10 mouse cellular contexts compared by ENCODE assay signal in the genomic region with DNA sequence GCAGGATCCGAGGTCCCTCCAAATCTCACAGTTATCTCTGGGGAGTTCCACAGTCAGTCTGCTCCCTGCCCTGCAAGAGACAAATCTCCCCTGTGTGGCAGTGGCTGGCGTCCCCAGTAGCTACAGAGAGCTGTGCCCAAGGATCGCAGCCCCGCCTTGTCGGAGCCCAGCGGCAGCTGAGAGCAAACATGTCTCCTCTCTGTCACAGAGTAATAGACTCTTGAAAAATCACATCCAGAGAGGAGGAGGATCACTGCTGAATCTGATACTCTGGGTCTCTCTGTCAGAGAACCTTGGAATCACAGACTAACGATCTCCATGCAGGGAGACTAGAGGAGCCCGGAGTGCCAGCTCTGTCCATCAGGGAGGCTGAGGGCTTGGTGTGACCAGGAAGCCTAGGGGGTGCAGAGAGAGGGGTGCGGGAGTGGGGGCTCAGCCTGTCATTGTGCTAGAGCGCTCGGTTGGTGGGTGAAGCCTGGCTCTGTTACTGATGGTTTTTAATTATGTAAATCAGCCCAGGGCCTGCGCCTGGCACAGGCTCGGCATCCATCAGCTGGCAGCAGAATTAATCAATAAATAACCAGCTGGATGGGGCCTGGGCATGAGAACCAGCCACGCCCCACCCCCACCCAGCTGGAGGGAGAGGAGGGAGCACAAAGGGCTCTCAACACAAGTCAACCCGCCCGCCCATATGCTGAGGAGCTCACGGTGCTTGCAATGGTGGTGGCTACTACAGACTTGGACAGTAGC. TPM values are rescaled to one million over a fixed set of nuclear protein-coding genes. Genes with fewer than 3 reads are reported as not detected.
A peak's percentile ranks its signal among the peaks of the same experiment; 100 is the strongest.
DNase-seq lines count a peak whose midpoint lies in the region; ATAC-seq and TF ChIP-seq lines count a peak whose summit lies in the region.
"Had no signal": no experiment of that assay in that cellular context is flagged by ENCODE, and none has a peak within 500 bp of the region (broad histone marks: within the 10 kb centered on the region; RNA-seq: fewer than 3 reads in every experiment).

No protein-coding gene starts in this region.

- DNase-seq in layer of hippocampus, adult 11-12 months (ENCODE audit: low spot score) = peak; percentile 58
- no peak for DNase-seq in layer of hippocampus, postnatal 25 days (ENCODE audit: extremely low spot score in 1 of 2, low spot score in 1 of 2)
- peak; percentile 59 for DNase-seq in hindbrain, embryonic 11.5 days (ENCODE audit: low spot score)
- peak; percentile 64 for DNase-seq in kidney, postnatal 0 days (ENCODE audit: low spot score)
- DNase-seq in adipocyte (ENCODE audit: low spot score) = no peak
- no peak for DNase-seq in adrenal gland, postnatal 25 days
- no peak for DNase-seq in gastrocnemius, adult 8-10 months (ENCODE audit: low spot score in 2 of 2)

- H3K4me3 ChIP-seq in hindbrain, embryonic 11.5 days (ENCODE audit: low read depth, low read length) = no peak overlapping the region
- no peak overlapping the region for H3K4me3 ChIP-seq in kidney, postnatal 0 days (replicated peaks; ENCODE audit: low read depth, low read length)
- H3K4me3 ChIP-seq in neural tube, embryonic 13.5 days = no peak overlapping the region
- H3K4me3 ChIP-seq: limb, embryonic 15.5 days had no signal

- peak overlapping the region; percentile 5; the same call in 1 of the 2 replicates for H3K9ac ChIP-seq in hindbrain, embryonic 11.5 days (ENCODE audit: low read depth, low read length)
- H3K9ac ChIP-seq in kidney, postnatal 0 days (ENCODE audit: low read depth, low read length) = no peak overlapping the region
- H3K9ac ChIP-seq in neural tube, embryonic 13.5 days = peak overlapping the region; percentile 46
- H3K9ac ChIP-seq: limb, embryonic 15.5 days had no signal

- no peak overlapping the region for H3K4me2 ChIP-seq in hindbrain, embryonic 11.5 days (replicated peaks; ENCODE audit: low read depth, low read length)
- no peak overlapping the region for H3K4me2 ChIP-seq in kidney, postnatal 0 days (ENCODE audit: low read length)
- peak overlapping the region; percentile 30 for H3K4me2 ChIP-seq in neural tube, embryonic 13.5 days
- H3K4me2 ChIP-seq: limb, embryonic 15.5 days had no signal

- H3K9me3 ChIP-seq in hindbrain, embryonic 11.5 days (ENCODE audit: control insufficient read depth, low read length) = no peaks in the 10 kb centered on the region
- no peaks in the 10 kb centered on the region for H3K9me3 ChIP-seq in kidney, postnatal 0 days (replicated peaks; ENCODE audit: low read length)
- H3K9me3 ChIP-seq in neural tube, embryonic 13.5 days = no peaks in the 10 kb centered on the region
- H3K9me3 ChIP-seq: limb, embryonic 15.5 days had no signal

- no peaks in the 10 kb centered on the region for H3K4me1 ChIP-seq in hindbrain, embryonic 11.5 days (replicated peaks; ENCODE audit: control insufficient read depth, insufficient read depth, low read length)
- no peaks in the 10 kb centered on the region for H3K4me1 ChIP-seq in kidney, postnatal 0 days (replicated peaks; ENCODE audit: insufficient read depth, low read length)
- peaks cover 49% of the 10 kb centered on the region for H3K4me1 ChIP-seq in neural tube, embryonic 13.5 days (replicated peaks)

- H3K27me3 ChIP-seq in hindbrain, embryonic 11.5 days (ENCODE audit: control insufficient read depth, insufficient read depth, low read length) = no peaks in the 10 kb centered on the region
- no peaks in the 10 kb centered on the region for H3K27me3 ChIP-seq in kidney, postnatal 0 days (ENCODE audit: insufficient read depth, low read length)
- no peaks in the 10 kb centered on the region for H3K27me3 ChIP-seq in neural tube, embryonic 13.5 days

- H3K27ac ChIP-seq in hindbrain, embryonic 11.5 days (ENCODE audit: low read depth, low read length) = peak overlapping the region; percentile 48
- H3K27ac ChIP-seq in kidney, postnatal 0 days = no peak overlapping the region
- H3K27ac ChIP-seq in neural tube, embryonic 13.5 days (replicated peaks) = peak overlapping the region; percentile 95
- H3K27ac ChIP-seq: limb, embryonic 15.5 days had no signal

- peak; percentile 74 for ATAC-seq in hindbrain, embryonic 11.5 days (ENCODE audit: low FRiP score)
- peak; percentile 40; the same call in 1 of the 2 replicates for ATAC-seq in kidney, postnatal 0 days (replicated peaks; ENCODE audit: low FRiP score, low read depth)
- ATAC-seq in neural tube, embryonic 13.5 days (ENCODE audit: low read depth) = peak; percentile 89

- no peak for TF ChIP-seq CTCF in kidney, postnatal 0 days (IDR thresholded peaks at IDR 0.05; ENCODE audit: low read depth)

- WGBS in hindbrain, embryonic 11.5 days = 34% methylated on average over 17 of the region's 17 CpGs
- WGBS in kidney, postnatal 0 days = 20% methylated on average over 17 of the region's 17 CpGs
- WGBS in neural tube, embryonic 13.5 days = 13% methylated on average over 17 of the region's 17 CpGs

- H3K36me3 ChIP-seq in hindbrain, embryonic 11.5 days (ENCODE audit: control insufficient read depth, insufficient read depth, low read length) = no peaks in the 10 kb centered on the region
- no peaks in the 10 kb centered on the region for H3K36me3 ChIP-seq in kidney, postnatal 0 days (ENCODE audit: insufficient read depth, low read length)
- H3K36me3 ChIP-seq in neural tube, embryonic 13.5 days = no peaks in the 10 kb centered on the region
- H3K36me3 ChIP-seq: limb, embryonic 15.5 days had no signal

RNA-seq across cellular contexts. Expression of gene Elfn2, which starts 17.0 kb away (rescaled TPM):
- total RNA-seq in layer of hippocampus, postnatal 25 days (2021) = 100 to 1,000 TPM; 175 to 188 TPM
- 0.60 and 0.85 TPM in 2 replicates for polyA plus RNA-seq in hindbrain, embryonic 11.5 days (2014; fragmentation: Nextera tagmentation; extraction: Ambion mirVana)
- 0.10 and 0.13 TPM in 2 replicates for polyA plus RNA-seq in kidney, postnatal 0 days (2015; fragmentation: Nextera tagmentation; extraction: Ambion mirVana)
- 5.5 and 6.0 TPM in 2 replicates for polyA plus RNA-seq in neural tube, embryonic 13.5 days (2015; fragmentation: Nextera tagmentation; extraction: Ambion mirVana)
- total RNA-seq in adrenal gland, postnatal 25 days (2021) = 2.4 and 7.8 TPM in 2 replicates
- total RNA-seq in gastrocnemius, adult 8-10 months (2022) = under 1 TPM in 3 of 4 experiments, not detected in 1; 0.05 to 0.11 (median 0.07) TPM
- polyA plus RNA-seq: C2C12 had no signal

RNA-seq across cellular contexts. Expression of gene Mfng, which starts 37.7 kb away (rescaled TPM):
- total RNA-seq in layer of hippocampus, postnatal 25 days (2021) = 1 to 10 TPM; 5.5 to 6.6 TPM
- polyA plus RNA-seq in hindbrain, embryonic 11.5 days (2014; fragmentation: Nextera tagmentation; extraction: Ambion mirVana) = 34.6 and 34.7 TPM in 2 replicates
- polyA plus RNA-seq in kidney, postnatal 0 days (2015; fragmentation: Nextera tagmentation; extraction: Ambion mirVana) = 18.8 and 18.9 TPM in 2 replicates
- polyA plus RNA-seq in neural tube, embryonic 13.5 days (2015; fragmentation: Nextera tagmentation; extraction: Ambion mirVana) = 34.2 and 34.4 TPM in 2 replicates
- 11.9 and 14.5 TPM in 2 replicates for total RNA-seq in adrenal gland, postnatal 25 days (2021)
- total RNA-seq in gastrocnemius, adult 8-10 months (2022) = 1 to 10 TPM; 2.3 to 3.6 (median 2.7) TPM
- polyA plus RNA-seq: C2C12 had no signal

Comparison
In these comparisons a context has a peak if more than half of its experiments do, and no peak if none do; other contexts are left out.
1. DNase-seq: peak in layer of hippocampus, adult 11-12 months (single experiment), hindbrain, embryonic 11.5 days (single experiment) and kidney, postnatal 0 days (single experiment); none in layer of hippocampus, postnatal 25 days (0 of 2), adipocyte (single experiment), adrenal gland, postnatal 25 days (single experiment) and gastrocnemius, adult 8-10 months (0 of 2).
2. RNA of gene Elfn2, which starts 17.0 kb away (total RNA-seq): 175 to 188 TPM in layer of hippocampus, postnatal 25 days; 2.4 to 7.8 TPM in adrenal gland, postnatal 25 days and 0.05 to 0.11 TPM in gastrocnemius, adult 8-10 months; every median in the first group is over 10 times any median in the second.
3. Peak in every context shown above with its lines, with median percentiles within 50 percentile points of each other: ATAC-seq.